Mouse (Mus musculus): ENCODE results near the gene Nmur1.
"Not testable (repeated sequence)": the region's sequence is repeated elsewhere in the genome, so short reads cannot be mapped to it uniquely, and the experiment has no call there.

Gene Nmur1

GRCm38 (mm10) chr1:86426128-86426527, at the start of gene Nmur1, which contains the start of gene Tex44:
Gene Nmur1 (minus strand): TSS chr1:86426228.
Gene Tex44 (plus strand): TSS chr1:86426329.
- DNase-seq (ENCODE audit: extremely low spot score): no peak

GRCm38 (mm10) chr1:86473109-86473760, 47.2 kb upstream of the Nmur1 start:
- no peak for DNase-seq (ENCODE audit: extremely low spot score)

- DNase-seq (ENCODE audit: extremely low spot score): peak; percentile 73
Measured at GRCm38 (mm10) chr1:86472197-86472952, 46.3 kb upstream of the Nmur1 start.

GRCm38 (mm10) chr1:86471504-86471961, 45.5 kb upstream of the Nmur1 start:
- not testable (repeated sequence) for DNase-seq (ENCODE audit: extremely low spot score)

GRCm38 (mm10) chr1:86470519-86471181, 44.6 kb upstream of the Nmur1 start:
- no peak for DNase-seq (ENCODE audit: extremely low spot score)

- no peak for DNase-seq (ENCODE audit: extremely low spot score)
Measured at GRCm38 (mm10) chr1:86469876-86470275, 43.8 kb upstream of the Nmur1 start.

- no peak for DNase-seq (ENCODE audit: extremely low spot score)
Measured at GRCm38 (mm10) chr1:86467416-86467815, 41.4 kb upstream of the Nmur1 start.

- peak; percentile 47 for DNase-seq (ENCODE audit: extremely low spot score)
Measured at GRCm38 (mm10) chr1:86464875-86465224, 38.8 kb upstream of the Nmur1 start.

- peak; percentile 47 for DNase-seq (ENCODE audit: extremely low spot score)
Measured at GRCm38 (mm10) chr1:86464223-86464874, 38.3 kb upstream of the Nmur1 start.

GRCm38 (mm10) chr1:86459371-86459770, 33.3 kb upstream of the Nmur1 start:
- no peak for DNase-seq (ENCODE audit: extremely low spot score)

- no peak for DNase-seq (ENCODE audit: extremely low spot score)
Measured at GRCm38 (mm10) chr1:86456892-86457581, 31.0 kb upstream of the Nmur1 start.

- DNase-seq (ENCODE audit: extremely low spot score): no peak
Measured at GRCm38 (mm10) chr1:86452713-86453112, 26.7 kb upstream of the Nmur1 start.

GRCm38 (mm10) chr1:86449966-86450365, 23.9 kb upstream of the Nmur1 start:
- no peak for DNase-seq (ENCODE audit: extremely low spot score)

- no peak for DNase-seq (ENCODE audit: extremely low spot score)
Measured at GRCm38 (mm10) chr1:86448272-86448671, 22.2 kb upstream of the Nmur1 start.

GRCm38 (mm10) chr1:86447596-86448171, 21.7 kb upstream of the Nmur1 start:
- DNase-seq (ENCODE audit: extremely low spot score): no peak

- no peak for DNase-seq (ENCODE audit: extremely low spot score)
Measured at GRCm38 (mm10) chr1:86443386-86444172, 17.6 kb upstream of the Nmur1 start.

- no peak for DNase-seq (ENCODE audit: extremely low spot score)
Measured at GRCm38 (mm10) chr1:86442832-86443231, 16.8 kb upstream of the Nmur1 start.

GRCm38 (mm10) chr1:86441980-86442831, 16.2 kb upstream of the Nmur1 start:
- peak; percentile 91 for DNase-seq (ENCODE audit: extremely low spot score)

GRCm38 (mm10) chr1:86441724-86441979, 15.6 kb upstream of the Nmur1 start:
- no peak for DNase-seq (ENCODE audit: extremely low spot score)

Data from embryo, embryonic 9.5 days (tissue).